Mouse (Mus musculus) kidney, embryonic 15.5 days (tissue): ENCODE results near the gene Arhgef17. TPM values are rescaled to one million over a fixed set of nuclear protein-coding genes. Genes with fewer than 3 reads are reported as not detected.

Experiments
- ATAC-seq: fragments of 200-750 bp; cut with Nextera tagmentation; replicated peaks from 2 replicates; pipeline ENCODE4 v1.8.0; 2017; ENCODE audit warnings: moderate TSS enrichment; ENCODE audit not compliant: low FRiP score
- H3K27ac ChIP-seq: fragments of 300-500 bp; sonication (generic); 2 replicates; pipeline ENCODE4 v1.5.1; 2015; ENCODE audit warnings: mild to moderate bottlenecking, inconsistent platforms
- H3K27me3 ChIP-seq: fragments of 300-500 bp; sonication (generic); 2 replicates; pipeline ENCODE4 v1.6.1; 2015; ENCODE audit warnings: inconsistent platforms
- H3K36me3 ChIP-seq: fragments of 300-500 bp; sonication (generic); 2 replicates; pipeline ENCODE4 v1.6.1; 2015; ENCODE audit warnings: inconsistent platforms
- H3K4me1 ChIP-seq: fragments of 300-500 bp; sonication (generic); 2 replicates; pipeline ENCODE4 v1.6.1; 2015; ENCODE audit warnings: inconsistent platforms
- H3K4me2 ChIP-seq: fragments of 300-500 bp; sonication (generic); 2 replicates; pipeline ENCODE4 v1.6.1; 2015; ENCODE audit warnings: moderate library complexity, mild to moderate bottlenecking, inconsistent platforms
- H3K4me3 ChIP-seq: fragments of 300-500 bp; sonication (generic); replicated peaks from 2 replicates; pipeline ENCODE4 v1.5.1; 2015; ENCODE audit warnings: mild to moderate bottlenecking, inconsistent platforms
- H3K9ac ChIP-seq: fragments of 300-500 bp; sonication (generic); 2 replicates; pipeline ENCODE4 v1.6.1; 2015; ENCODE audit warnings: mild to moderate bottlenecking, inconsistent platforms
- H3K9me3 ChIP-seq: fragments of 300-500 bp; sonication (generic); replicated peaks from 2 replicates; pipeline ENCODE4 v1.6.1; 2016; ENCODE audit warnings: inconsistent platforms
- WGBS: fragments of 180-500 bp; shearing (Covaris S2); methylation state at CpG from one replicate; pipeline ENCODE4 v1.1.7; 2015; ENCODE audit warnings: mixed read lengths; 5-methylcytosine and 5-hydroxymethylcytosine counted together
- polyA plus RNA-seq: library from polyadenylated mRNA; unstranded; fragments of >200 nt; fragmentation: Nextera tagmentation; extraction: Ambion mirVana; gene quantifications from 2 replicates; pipeline ENCODE4 v1.2.1, GENCODE M21; 2015

The Arhgef17 gene
- polyA plus RNA-seq, 1 experiment from 2014 or later: 12.2 TPM

- Histone ChIP-seq H3K4me1 (peaks cover 5% of the 10 kb centered on the region; the same call in 1 of the 2 replicates), H3K9me3 (no peaks in the 10 kb centered on the region), H3K27ac (no peak overlapping the region), H3K27me3 (no peaks in the 10 kb centered on the region), H3K9ac (no peak overlapping the region), H3K36me3 (no peaks in the 10 kb centered on the region), H3K4me3 (no peak overlapping the region), H3K4me2 (no peak overlapping the region)
- WGBS: 82% methylated on average over 7 of the region's 7 CpGs
- ATAC-seq: no peak
Observed at GRCm38 (mm10) chr7:100961146-100961545, 29.2 kb upstream of the Arhgef17 start.

GRCm38 (mm10) chr7:100960462-100960861, 28.6 kb upstream of the Arhgef17 start:
- H3K4me3 ChIP-seq: no peak overlapping the region
- no peak for ATAC-seq
- no peaks in the 10 kb centered on the region for H3K27me3 ChIP-seq
- H3K27ac ChIP-seq: no peak overlapping the region
- 74% methylated on average over 2 of the region's 2 CpGs for WGBS
- H3K36me3 ChIP-seq: no peaks in the 10 kb centered on the region
- H3K9ac ChIP-seq: no peak overlapping the region
- no peak overlapping the region for H3K4me2 ChIP-seq
- H3K4me1 ChIP-seq: peaks cover 5% of the 10 kb centered on the region; the same call in 1 of the 2 replicates
- no peaks in the 10 kb centered on the region for H3K9me3 ChIP-seq

- H3K27ac ChIP-seq: no peak overlapping the region
- no peak for ATAC-seq
- H3K4me1 ChIP-seq: 0 out of 2 replicates have a peak, but pooled peaks cover 2% of the 10 kb centered on the region
- no peak overlapping the region for H3K4me3 ChIP-seq
- no peak overlapping the region for H3K4me2 ChIP-seq
- H3K9me3 ChIP-seq: no peaks in the 10 kb centered on the region
- no peaks in the 10 kb centered on the region for H3K36me3 ChIP-seq
- WGBS: 96% methylated on average over 2 of the region's 2 CpGs
- no peaks in the 10 kb centered on the region for H3K27me3 ChIP-seq
- no peak overlapping the region for H3K9ac ChIP-seq
Observed at GRCm38 (mm10) chr7:100958426-100958825, 26.5 kb upstream of the Arhgef17 start.

- H3K36me3 ChIP-seq: no peaks in the 10 kb centered on the region
- H3K4me2 ChIP-seq: no peak overlapping the region
- ATAC-seq: no peak
- 0 out of 2 replicates have a peak overlapping the region, but pooled peaks have one; percentile 14 for H3K27ac ChIP-seq
- peaks cover 35% of the 10 kb centered on the region for H3K4me1 ChIP-seq
- H3K27me3 ChIP-seq: no peaks in the 10 kb centered on the region
- WGBS: 82% methylated on average over 7 of the region's 7 CpGs
- H3K4me3 ChIP-seq: no peak overlapping the region
- H3K9ac ChIP-seq: no peak overlapping the region
- H3K9me3 ChIP-seq: no peaks in the 10 kb centered on the region
Observed at GRCm38 (mm10) chr7:100952686-100953085, 20.8 kb upstream of the Arhgef17 start.

DNA sequence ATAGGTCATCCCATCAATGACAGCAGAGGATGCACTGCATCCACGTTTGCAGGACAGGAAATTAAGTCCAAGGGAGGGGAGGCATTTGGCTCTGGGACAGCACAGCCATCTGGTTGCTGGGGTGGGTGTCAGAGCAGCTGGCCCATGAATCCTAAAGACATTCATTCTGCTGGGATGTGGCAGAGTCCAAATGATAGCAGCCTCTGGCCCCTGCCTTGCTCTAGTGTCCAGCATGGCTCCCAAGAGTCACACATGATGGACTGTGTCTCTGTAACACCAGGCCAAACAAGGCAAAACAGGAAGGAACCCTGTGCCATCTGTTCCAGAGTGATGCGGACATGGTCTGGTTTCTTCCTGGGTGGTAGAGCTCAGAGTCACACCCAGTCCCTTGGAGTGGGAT, 20.0 kb upstream of the Arhgef17 start:
- no peaks in the 10 kb centered on the region for H3K9me3 ChIP-seq
- H3K27me3 ChIP-seq: no peaks in the 10 kb centered on the region
- H3K4me2 ChIP-seq: no peak overlapping the region
- peaks cover 38% of the 10 kb centered on the region for H3K4me1 ChIP-seq
- H3K4me3 ChIP-seq: no peak overlapping the region
- ATAC-seq: no peak
- peak overlapping the region; percentile 14; the same call in 1 of the 2 replicates for H3K27ac ChIP-seq
- 38% methylated on average over 2 of the region's 2 CpGs for WGBS
- no peak overlapping the region for H3K9ac ChIP-seq
- H3K36me3 ChIP-seq: no peaks in the 10 kb centered on the region

- Histone ChIP-seq H3K4me2 (no peak overlapping the region), H3K27me3 (no peaks in the 10 kb centered on the region), H3K4me1 (peaks cover 44% of the 10 kb centered on the region), H3K4me3 (no peak overlapping the region), H3K36me3 (no peaks in the 10 kb centered on the region), H3K9ac (no peak overlapping the region), H3K27ac (peak overlapping the region; percentile 83), H3K9me3 (no peaks in the 10 kb centered on the region)
- ATAC-seq: peak; percentile 78
- 33% methylated on average over 12 of the region's 12 CpGs for WGBS
Observed at GRCm38 (mm10) chr7:100950481-100951010, 18.6 kb upstream of the Arhgef17 start.

DNA sequence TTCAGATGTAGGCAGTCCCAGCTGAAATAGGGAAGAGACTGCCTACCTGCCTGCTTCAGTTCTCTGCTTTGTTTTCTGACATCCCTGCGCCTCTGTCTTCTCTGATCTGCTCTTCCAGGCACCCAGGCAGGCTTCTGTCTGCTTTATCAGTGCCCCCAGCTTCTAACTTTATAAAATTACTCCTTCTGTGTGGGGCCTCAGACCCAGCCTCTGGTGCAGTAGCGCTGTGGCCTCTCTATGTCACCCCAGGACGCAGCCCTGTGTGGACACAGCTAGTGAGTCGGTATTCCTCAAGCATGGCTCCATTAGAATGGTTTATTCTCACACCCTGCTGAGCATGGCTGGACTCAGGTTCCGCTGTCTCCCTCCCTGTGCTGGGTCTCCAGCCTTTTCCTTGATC, 18.1 kb upstream of the Arhgef17 start:
- 47% methylated on average over 5 of the region's 5 CpGs for WGBS
- H3K4me1 ChIP-seq: peaks cover 44% of the 10 kb centered on the region
- H3K4me2 ChIP-seq: no peak overlapping the region
- no peaks in the 10 kb centered on the region for H3K27me3 ChIP-seq
- no peaks in the 10 kb centered on the region for H3K36me3 ChIP-seq
- H3K9ac ChIP-seq: no peak overlapping the region; the same call in 1 of the 2 replicates
- H3K9me3 ChIP-seq: no peaks in the 10 kb centered on the region
- H3K27ac ChIP-seq: peak overlapping the region; percentile 83
- peak; percentile 26; the same call in 1 of the 2 replicates for ATAC-seq
- H3K4me3 ChIP-seq: no peak overlapping the region

DNA sequence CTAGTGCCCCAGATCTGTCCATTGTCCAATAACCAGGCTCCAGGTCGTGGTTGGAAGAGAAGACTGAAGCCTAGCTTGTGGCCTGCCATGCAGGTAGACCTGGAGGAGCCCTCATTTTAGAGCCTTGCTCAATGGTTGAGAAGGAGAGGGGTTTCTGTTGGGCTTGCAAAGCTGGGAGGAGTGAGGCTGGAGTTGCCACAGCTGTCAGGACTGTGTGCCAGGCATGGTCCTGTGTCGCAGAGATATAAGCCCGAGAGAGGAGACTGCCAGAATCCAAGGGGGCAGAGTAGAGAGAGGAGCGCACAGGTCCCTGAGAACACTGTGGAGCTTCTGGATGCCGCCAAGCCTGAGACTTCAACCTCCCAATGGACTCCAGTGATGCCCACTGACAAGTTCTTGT, 12.8 kb upstream of the Arhgef17 start:
- Histone ChIP-seq H3K27ac (no peak overlapping the region), H3K4me2 (no peak overlapping the region), H3K27me3 (no peaks in the 10 kb centered on the region), H3K36me3 (no peaks in the 10 kb centered on the region), H3K9me3 (no peaks in the 10 kb centered on the region), H3K9ac (no peak overlapping the region), H3K4me1 (peaks cover 40% of the 10 kb centered on the region), H3K4me3 (no peak overlapping the region)
- 85% methylated on average over 5 of the region's 5 CpGs for WGBS
- ATAC-seq: no peak

GRCm38 (mm10) chr7:100944306-100944705, 12.4 kb upstream of the Arhgef17 start:
- Histone ChIP-seq H3K27me3 (no peaks in the 10 kb centered on the region), H3K4me3 (no peak overlapping the region), H3K4me2 (no peak overlapping the region), H3K9ac (no peak overlapping the region), H3K4me1 (peaks cover 36% of the 10 kb centered on the region), H3K27ac (no peak overlapping the region), H3K9me3 (no peaks in the 10 kb centered on the region), H3K36me3 (no peaks in the 10 kb centered on the region)
- 69% methylated on average over 2 of the region's 2 CpGs for WGBS
- no peak for ATAC-seq

- Histone ChIP-seq H3K27me3 (no peaks in the 10 kb centered on the region), H3K9ac (no peak overlapping the region), H3K36me3 (no peaks in the 10 kb centered on the region), H3K4me2 (no peak overlapping the region), H3K4me1 (peaks cover 36% of the 10 kb centered on the region), H3K9me3 (no peaks in the 10 kb centered on the region), H3K4me3 (no peak overlapping the region), H3K27ac (peak overlapping the region; percentile 2; the same call in 1 of the 2 replicates)
- 27% methylated on average over 12 of the region's 12 CpGs for WGBS
- ATAC-seq: peak; percentile 70; the same call in 1 of the 2 replicates
Observed at GRCm38 (mm10) chr7:100942789-100943615, 11.1 kb upstream of the Arhgef17 start.

GRCm38 (mm10) chr7:100941169-100941568, 9.3 kb upstream of the Arhgef17 start:
- ATAC-seq: no peak
- whole genome bisulfite sequencing: 38% methylated on average over 5 of the region's 5 CpGs
- Histone ChIP-seq H3K9ac (no peak overlapping the region), H3K4me1 (peaks cover 27% of the 10 kb centered on the region), H3K4me2 (no peak overlapping the region), H3K27me3 (no peaks in the 10 kb centered on the region), H3K36me3 (no peaks in the 10 kb centered on the region), H3K9me3 (no peaks in the 10 kb centered on the region), H3K4me3 (no peak overlapping the region), H3K27ac (no peak overlapping the region)

DNA sequence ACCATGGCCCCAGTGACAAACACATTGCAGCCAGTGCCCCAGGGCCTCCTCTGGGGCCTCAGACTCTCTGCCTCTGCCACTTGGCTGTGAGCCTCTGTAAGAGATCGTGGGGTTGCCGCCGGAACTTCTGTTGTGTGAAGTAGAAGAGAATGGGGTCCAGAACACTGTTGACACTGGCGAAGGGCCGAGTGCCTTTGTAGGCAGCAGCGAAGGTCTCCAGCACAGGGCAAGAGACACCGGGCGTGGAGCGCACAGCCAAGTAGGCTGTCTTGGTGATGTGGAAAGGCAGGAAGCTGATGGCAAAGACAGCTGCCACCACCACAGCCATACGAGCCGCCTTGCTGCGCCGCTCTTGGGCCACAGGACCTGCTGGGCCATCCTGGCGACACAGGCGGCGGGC, 6.2 kb upstream of the Arhgef17 start:
- no peaks in the 10 kb centered on the region for H3K9me3 ChIP-seq
- H3K9ac ChIP-seq: no peak overlapping the region

More for the DNA sequence above, 6.2 kb upstream of the Arhgef17 start:
- WGBS: 85% methylated on average over 16 of the region's 16 CpGs
- H3K27ac ChIP-seq: no peak overlapping the region
- no peak for ATAC-seq
- no peaks in the 10 kb centered on the region for H3K27me3 ChIP-seq
- H3K4me3 ChIP-seq: no peak overlapping the region
- H3K36me3 ChIP-seq: no peaks in the 10 kb centered on the region
- H3K4me1 ChIP-seq: peaks cover 18% of the 10 kb centered on the region
- H3K4me2 ChIP-seq: no peak overlapping the region
